Mouse (Mus musculus): ENCODE data around the gene Usp24. TPM values are rescaled to one million over a fixed set of nuclear protein-coding genes. Genes with fewer than 3 reads are reported as not detected.

Gene Usp24
- total RNA-seq, 2 experiments from 2014 or later, result 62.5 to 69.2 TPM

DNA sequence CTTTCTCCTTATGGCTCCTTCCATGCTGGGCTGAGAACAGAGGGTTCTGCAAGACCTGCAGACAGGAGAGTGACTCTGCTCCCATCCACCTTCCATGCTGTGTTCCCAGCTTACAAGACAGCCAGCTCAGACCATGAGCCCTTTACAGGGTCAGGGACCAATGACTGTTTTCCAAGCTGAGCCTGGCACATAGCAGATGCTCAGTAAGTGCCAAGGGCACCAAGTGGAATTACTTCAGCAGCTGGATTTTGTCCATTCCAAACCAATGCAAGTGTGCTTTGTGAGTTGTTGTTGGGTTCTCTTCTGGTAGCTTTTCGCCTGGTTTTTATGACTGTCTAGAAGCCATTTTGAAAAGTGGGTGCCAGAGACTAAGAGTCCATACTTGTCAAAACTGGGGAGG, 167.8 kb downstream of the Usp24 start:
- intact Hi-C loops (cut with DNase I), result no loop called here
- H3K4me3 ChIP-seq, result no peak overlapping the region
- no peak for DNase-seq
- no peak overlapping the region for H3K27ac ChIP-seq
- TF ChIP-seq CTCF (IDR thresholded peaks at IDR 0.05), result no peak

GRCm38 (mm10) chr4:106490620-106491019, 174.6 kb downstream of the Usp24 start:
- Histone ChIP-seq H3K4me3 (no peak overlapping the region), H3K27ac (no peak overlapping the region)
- TF ChIP-seq CTCF (IDR thresholded peaks at IDR 0.05), result no peak
- DNase-seq, result no peak
- intact Hi-C loops (cut with DNase I), result no loop called here

Other genes starting within 250 kb of the Usp24 start
- gene Pcsk9, start 148.1 kb downstream of the Usp24 start, total RNA-seq (2021), result not detected
- not detected for gene Bsnd, start 176.1 kb downstream of the Usp24 start, total RNA-seq (2021)
- gene Dhcr24, start 244.8 kb downstream of the Usp24 start, total RNA-seq (2021), result 1 to 10 TPM; 1.5 to 4.7 TPM

Data from gastrocnemius, adult 2 months (tissue).